Mouse (Mus musculus) thymus, postnatal 0 days (tissue): ENCODE measurements around the gene Agbl1. TPM values are rescaled to one million over a fixed set of nuclear protein-coding genes. Genes with fewer than 3 reads are reported as not detected.

Experiments used
- DNase-seq: peaks from one replicate; pipeline ENCODE4 v3.0.0-alpha.2; 2015; ENCODE audit warnings: low spot score
- polyA plus RNA-seq: library from polyadenylated mRNA; unstranded; fragments of >200 nt; fragmentation: Nextera tagmentation; extraction: Ambion mirVana; gene quantifications from 2 replicates; pipeline ENCODE4 v1.2.1, GENCODE M21; 2015

Gene Agbl1
- polyA plus RNA-seq, 1 experiment from 2014 or later = not detected

DNA sequence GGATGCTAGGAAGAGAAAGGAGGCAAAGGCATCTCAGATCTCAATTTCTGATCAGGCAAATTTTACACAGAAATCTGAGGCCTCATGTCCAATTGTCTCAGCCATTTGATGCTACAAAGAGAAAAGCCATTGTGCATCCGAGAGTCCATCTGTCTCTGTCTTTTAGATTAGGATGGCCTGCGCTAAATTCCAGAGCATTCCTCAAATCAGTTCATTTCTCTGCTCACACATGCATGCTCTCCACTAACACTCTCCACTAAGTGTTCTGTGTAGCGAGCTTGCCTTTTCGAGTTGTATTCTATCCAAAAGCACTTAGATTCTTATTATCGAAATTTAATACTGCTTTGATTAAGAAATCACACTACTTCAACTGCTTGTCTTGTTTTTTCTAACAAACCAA, 159.6 kb downstream of the Agbl1 start:
- DNase-seq = no peak

- DNase-seq = no peak
Observed at GRCm38 (mm10) chr7:76392296-76392940, 162.7 kb downstream of the Agbl1 start.

- DNase-seq = peak; percentile 38
Observed at GRCm38 (mm10) chr7:76392941-76393817, 163.5 kb downstream of the Agbl1 start.

DNA sequence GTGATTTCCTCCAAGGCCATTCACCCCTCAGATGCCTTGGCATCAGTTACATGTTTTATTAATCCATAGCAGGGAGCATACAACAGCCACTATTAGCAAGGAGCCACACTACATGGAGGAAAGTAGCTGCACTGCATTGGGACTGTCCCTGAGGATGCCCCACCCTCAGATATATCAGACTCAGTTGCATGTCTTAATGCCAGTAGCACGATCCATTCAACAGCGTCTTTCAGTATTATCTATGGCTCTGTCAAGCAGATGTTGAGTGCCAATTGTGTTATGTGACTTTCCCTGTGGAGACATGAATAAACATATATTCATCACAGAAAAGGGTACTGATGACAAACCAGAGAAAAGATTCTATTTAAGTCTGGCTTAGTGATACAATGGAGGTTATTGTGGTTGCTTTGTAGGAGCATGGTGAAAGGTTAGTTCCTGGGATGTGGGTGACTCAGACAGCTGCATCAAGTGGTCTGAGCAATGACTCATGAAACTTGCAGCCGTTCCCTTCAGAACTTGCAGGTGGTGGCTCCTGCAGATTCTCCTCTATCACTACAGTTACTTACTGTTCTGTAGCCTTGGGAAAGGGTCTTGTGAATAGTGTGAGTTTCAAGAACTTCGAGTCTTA, 178.4 kb downstream of the Agbl1 start:
- DNase-seq = peak; percentile 36

GRCm38 (mm10) chr7:76409020-76409419, 179.3 kb downstream of the Agbl1 start:
- no peak for DNase-seq

DNA sequence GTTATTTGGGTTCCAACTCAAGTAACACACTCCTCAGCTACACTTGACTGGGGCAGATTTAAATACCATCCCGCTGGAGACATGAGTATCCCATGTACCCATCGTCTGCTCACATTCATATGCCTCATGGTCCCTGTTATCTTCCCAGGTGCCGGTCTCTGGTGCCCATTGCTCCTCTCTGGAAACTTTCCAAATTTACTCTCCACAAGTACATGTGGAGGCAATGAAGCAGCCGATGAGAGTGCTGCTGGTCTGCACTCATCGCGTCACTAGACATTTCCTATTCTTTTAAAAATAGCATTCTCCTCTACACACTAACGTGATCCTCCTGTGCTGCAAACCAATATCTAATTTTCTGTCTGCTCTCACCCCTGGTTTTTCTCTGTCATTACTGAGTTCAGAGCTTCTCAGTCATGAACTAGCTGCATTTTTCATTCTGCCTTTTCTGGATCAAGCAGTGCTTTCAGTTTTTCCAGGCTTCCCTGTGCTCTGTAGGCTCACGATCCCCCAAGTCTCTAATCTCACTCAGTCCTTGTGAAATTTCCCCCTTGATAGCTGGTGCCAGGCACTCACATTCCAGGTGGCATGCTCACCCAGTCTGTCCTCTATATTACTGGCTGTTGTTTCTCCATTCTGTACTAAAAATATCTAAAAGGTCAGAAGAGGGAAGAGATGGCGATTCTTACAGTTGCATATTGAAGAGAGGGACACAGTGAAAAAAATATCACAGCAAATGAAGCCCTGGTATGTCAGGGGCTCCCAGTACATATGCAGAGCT, 180.9 kb downstream of the Agbl1 start:
- DNase-seq = no peak

- no peak for DNase-seq
Observed at GRCm38 (mm10) chr7:76411933-76412587, 182.4 kb downstream of the Agbl1 start.

GRCm38 (mm10) chr7:76416084-76416597, 186.5 kb downstream of the Agbl1 start:
- DNase-seq = no peak

DNA sequence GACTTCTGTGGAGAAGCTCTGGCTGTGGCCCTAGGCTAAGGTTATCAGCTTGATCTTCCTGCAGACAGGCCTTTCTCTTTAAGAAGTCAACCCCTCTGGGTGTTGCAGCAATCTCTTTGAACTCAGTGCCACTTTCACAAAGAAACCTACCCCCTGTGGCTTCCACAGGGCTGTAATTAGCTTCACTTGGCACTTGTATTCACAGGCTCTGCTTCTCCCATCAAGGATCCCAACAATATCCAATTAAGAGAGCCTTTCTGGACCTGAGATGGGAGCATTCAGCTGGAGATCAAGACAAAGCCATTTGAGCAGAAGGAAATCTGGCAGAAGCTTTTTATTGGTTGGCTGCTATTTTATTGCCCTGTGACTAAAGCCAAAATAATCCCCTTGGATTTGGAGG, 208.9 kb downstream of the Agbl1 start:
- no peak for DNase-seq

DNA sequence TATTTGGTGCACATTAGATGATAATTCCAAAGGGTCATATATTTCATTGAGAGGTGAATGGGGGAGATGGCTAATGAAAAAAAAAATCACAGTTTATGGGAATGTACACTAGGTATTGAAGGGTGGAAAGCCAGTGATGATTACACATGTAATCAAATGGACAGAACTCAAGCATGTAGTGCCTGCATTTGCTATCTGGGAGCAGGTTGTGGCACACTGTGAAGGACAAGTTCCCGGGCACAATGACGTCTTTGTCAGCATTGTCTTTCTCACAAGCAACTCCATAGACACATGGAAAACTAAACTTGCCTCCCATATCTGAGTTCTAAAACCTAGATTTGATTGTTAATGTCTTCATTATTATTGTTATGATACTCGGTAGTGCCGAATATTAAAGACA, 209.3 kb downstream of the Agbl1 start:
- DNase-seq = no peak

DNA sequence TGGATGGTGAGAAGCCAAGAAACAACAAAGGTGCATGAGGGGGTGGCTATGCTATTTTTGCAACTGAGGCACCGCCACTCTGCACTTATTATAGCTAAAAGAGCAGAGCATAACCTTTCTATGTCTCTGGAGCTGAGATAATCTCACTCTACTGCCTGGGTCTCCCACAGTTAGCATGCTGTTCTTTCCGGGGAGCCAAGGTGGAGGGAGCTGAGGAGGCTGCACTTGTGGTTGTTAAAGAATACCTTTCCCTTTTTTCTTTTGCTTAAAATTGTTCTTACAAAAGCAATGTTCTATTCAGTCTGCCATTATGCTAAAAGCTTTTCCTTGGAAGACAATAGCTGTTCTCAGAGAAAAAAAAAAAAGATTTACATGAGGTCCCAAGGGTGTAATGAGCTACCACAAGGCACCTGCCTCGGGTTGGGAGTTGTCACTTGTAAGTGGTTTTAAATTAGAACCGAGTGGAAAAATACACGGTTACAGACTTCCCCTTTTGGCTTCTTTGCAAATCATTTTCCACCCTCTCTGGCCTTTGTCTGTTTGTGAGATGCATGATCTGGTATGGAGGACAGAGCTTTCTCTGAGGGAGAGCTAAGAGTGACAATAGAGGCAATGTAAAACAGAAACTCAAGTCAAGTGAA, 232.8 kb downstream of the Agbl1 start:
- DNase-seq = no peak

DNA sequence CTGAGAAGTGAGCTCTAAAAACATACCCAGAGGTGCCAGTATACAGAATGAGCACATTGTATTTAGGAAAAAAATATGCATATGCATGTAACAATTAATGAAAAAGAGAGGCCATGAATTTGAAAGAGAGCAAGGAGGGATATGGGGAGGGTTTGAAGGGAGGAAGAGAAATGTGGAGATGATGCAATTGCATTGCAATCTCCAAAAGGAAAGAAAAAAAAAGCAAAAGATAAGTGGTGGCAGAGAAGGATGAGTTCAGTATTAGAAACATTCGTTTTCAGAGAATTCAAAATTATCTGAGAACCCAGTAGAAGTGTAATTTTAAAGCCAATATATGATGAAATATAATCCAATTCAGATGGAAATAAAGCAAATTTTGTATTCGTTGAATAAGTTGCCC, 236.7 kb downstream of the Agbl1 start:
- DNase-seq = no peak

GRCm38 (mm10) chr7:76474233-76474632, 244.5 kb downstream of the Agbl1 start:
- no peak for DNase-seq

DNA sequence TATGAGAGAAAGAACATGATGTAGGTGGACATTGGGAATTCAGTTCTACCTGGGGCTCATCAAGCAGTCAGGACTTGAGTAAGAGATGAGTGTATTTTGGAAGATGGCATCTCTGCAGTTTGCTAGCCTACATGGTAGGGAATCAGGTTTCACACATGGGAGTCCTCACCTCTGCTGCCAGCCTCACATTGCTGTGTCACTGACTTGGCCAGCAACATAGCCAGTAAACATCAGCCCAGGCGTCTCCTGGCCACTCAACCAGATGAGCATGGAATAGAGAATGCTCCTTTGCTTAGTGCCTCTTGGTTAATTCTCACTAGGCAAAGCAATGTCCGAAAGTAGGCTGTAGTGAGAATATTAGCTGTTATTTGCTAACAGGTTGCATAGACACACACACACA, 255.9 kb downstream of the Agbl1 start:
- no peak for DNase-seq

DNA sequence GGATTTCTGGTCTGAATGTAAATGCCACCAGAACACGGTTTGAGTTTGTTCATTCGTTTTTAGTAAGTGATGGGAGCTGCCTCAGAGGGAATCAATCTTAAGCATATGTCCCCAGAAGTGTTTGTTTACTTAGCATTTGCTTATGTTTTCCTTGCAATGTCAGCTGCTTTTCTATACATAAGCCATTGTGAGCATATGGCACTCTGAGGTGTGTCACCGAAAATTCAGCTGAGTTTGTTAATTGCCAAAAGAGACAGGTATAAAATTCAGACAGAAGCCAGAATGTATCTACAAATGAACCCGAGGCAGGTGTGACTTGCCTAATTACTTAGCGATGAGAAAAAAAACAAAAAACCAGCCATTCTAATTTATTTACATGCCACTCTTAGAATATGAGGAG, 257.8 kb downstream of the Agbl1 start:
- DNase-seq = no peak

DNA sequence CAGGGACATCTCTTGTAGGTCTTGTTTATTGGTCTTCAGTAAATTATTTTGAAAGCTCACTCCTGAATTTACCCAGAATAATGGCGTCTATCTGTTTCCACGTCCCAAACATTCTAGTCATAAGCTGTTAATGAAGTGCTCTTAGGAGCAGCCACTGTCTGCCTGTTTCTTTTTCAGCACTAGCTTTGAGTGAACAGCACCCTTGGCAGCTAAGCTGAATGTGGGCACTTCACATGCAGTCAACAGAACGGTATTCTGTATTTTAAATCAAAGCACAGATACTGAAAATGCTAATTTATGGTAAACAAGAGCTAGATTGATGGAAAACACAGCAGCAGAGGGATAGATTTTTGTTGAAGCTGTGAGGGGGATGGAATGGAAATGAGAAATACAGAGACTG, 294.6 kb downstream of the Agbl1 start:
- no peak for DNase-seq

DNA sequence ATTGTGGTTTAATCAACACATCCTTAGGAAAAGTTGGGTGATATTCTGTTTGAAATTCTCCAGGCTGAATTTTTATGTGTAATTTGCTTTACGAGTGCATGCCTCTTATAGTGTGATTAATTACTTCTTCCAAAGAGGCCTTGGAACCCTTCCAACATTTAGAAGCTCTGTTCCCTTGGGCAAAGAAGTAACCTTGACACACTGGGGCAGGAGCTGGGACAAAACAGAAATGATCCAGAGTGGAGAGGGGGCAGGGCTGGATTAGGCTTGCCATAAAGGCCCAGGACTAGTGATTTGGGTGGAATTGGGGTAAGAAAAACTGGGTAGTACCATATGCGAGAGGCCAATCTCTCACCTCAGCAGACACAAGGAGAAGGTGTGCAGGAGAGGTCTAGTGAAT, 316.8 kb downstream of the Agbl1 start:
- DNase-seq = no peak

- no peak for DNase-seq
Observed at GRCm38 (mm10) chr7:76547313-76547712, 317.6 kb downstream of the Agbl1 start.

DNA sequence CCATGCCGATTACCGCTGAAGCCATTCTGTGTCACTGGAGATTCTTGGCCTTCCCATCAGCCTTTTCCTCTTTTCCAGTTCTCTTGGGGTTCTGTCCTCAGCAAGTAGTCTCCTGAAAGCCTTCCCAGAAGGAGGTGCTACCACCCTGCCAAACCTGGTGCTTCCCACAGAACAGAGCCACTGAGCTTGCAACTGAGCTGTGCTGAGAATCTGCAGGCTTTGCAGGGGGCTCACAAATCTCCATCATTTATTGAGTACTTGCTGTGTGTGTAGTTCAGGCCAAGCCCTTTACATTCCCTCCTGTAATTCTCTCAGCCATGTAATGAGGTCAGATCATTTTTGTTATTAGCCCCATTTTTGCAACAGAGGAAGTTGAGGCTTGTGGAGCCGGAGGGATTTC, 322.2 kb downstream of the Agbl1 start:
- no peak for DNase-seq

DNA sequence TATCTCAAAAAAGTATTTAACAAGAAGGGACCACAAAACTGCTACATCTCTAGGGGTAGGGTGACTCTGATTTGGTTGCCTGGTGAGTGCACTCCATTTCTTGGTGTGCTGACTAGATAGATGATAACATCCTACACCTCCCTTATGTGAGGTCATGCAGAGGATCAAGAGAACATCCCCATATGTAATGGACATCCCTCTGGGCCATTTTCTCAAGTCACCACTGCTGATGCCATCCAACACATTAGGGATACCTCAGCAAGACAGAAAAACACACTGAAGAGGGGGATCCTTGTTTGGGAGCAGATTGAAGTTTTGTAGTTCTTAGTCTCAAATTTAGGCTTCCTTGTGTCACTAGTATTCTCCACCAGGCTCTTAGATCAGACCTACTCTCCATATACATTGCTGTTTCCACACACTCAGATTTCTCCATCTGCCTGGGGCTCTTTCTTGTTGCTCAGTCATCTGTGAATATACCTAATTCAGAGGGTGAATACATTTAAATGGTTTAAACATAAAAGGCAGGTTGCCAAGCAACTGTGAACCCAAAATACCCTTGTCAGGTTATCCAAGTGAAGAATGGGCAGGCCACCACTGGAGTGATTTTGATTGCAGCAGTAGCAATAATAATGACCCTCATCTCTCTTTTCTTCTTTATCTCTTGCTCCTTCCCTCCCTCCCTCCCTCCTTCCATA, 331.0 kb downstream of the Agbl1 start:
- DNase-seq = no peak
